Mouse (Mus musculus): ENCODE results near the gene Stk11ip.

The Stk11ip gene

GRCm38 (mm10) chr1:75521321-75522031 is at the start of gene Stk11ip:
Stk11ip (plus strand) TSS chr1:75521529.
- peak; percentile 90 to 93 for DNase-seq

- no peak for DNase-seq
These were observed 44.9 kb upstream of the Stk11ip start for GRCm38 (mm10) chr1:75476441-75476840.

GRCm38 (mm10) chr1:75477264-75477965 is 43.9 kb upstream of the Stk11ip start:
- DNase-seq = peak; percentile 75 to 91

GRCm38 (mm10) chr1:75477966-75478290 is 43.4 kb upstream of the Stk11ip start:
- DNase-seq = no peak

- DNase-seq = peak; percentile 45 to 48
These were observed 42.8 kb upstream of the Stk11ip start for GRCm38 (mm10) chr1:75478497-75478896.

GRCm38 (mm10) chr1:75478916-75479634 is 42.3 kb upstream of the Stk11ip start, which contains the start of the genes Chpf and Tmem198:
Chpf (minus strand) TSS chr1:75479307.
Tmem198 (plus strand) TSS chr1:75479532.
- peak; percentile 95 to 97 for DNase-seq

GRCm38 (mm10) chr1:75479635-75479989 is 41.7 kb upstream of the Stk11ip start:
- no peak for DNase-seq

- no peak for DNase-seq
These were observed 41.3 kb upstream of the Stk11ip start for GRCm38 (mm10) chr1:75480036-75480435.

- DNase-seq = no peak
These were observed 40.6 kb upstream of the Stk11ip start for GRCm38 (mm10) chr1:75480735-75481134.

- DNase-seq = peak; percentile 30 to 35
These were observed 34.8 kb upstream of the Stk11ip start for GRCm38 (mm10) chr1:75486561-75486960.

- DNase-seq = no peak
These were observed 34.3 kb upstream of the Stk11ip start for GRCm38 (mm10) chr1:75487040-75487404.

- peak; percentile 77 to 85 for DNase-seq
These were observed 33.7 kb upstream of the Stk11ip start for GRCm38 (mm10) chr1:75487405-75488161.

- DNase-seq = no peak
These were observed 30.4 kb upstream of the Stk11ip start for GRCm38 (mm10) chr1:75490785-75491551.

GRCm38 (mm10) chr1:75492579-75493170 is 28.7 kb upstream of the Stk11ip start:
- no peak for DNase-seq

- peak in 1 of 2 experiments; percentile 48 for DNase-seq
These were observed 26.3 kb upstream of the Stk11ip start for GRCm38 (mm10) chr1:75494878-75495548.

GRCm38 (mm10) chr1:75498897-75499296 is 22.4 kb upstream of the Stk11ip start:
- no peak for DNase-seq

- no peak for DNase-seq
These were observed 21.9 kb upstream of the Stk11ip start for GRCm38 (mm10) chr1:75499441-75499840.

- no peak for DNase-seq
These were observed 19.4 kb upstream of the Stk11ip start for GRCm38 (mm10) chr1:75501905-75502304.

- no peak for DNase-seq
These were observed 18.2 kb upstream of the Stk11ip start for GRCm38 (mm10) chr1:75502945-75503650.

- DNase-seq = no peak
These were observed 17.7 kb upstream of the Stk11ip start for GRCm38 (mm10) chr1:75503651-75503980.
